In genomic region chr17:73869008-73869685, GRCm38 (mm10) we compare ENCODE assay signal across 15 mouse cellular contexts.
A peak's percentile ranks its signal among the peaks of the same experiment; 100 is the strongest.
DNase-seq lines count a peak whose midpoint lies in the region; ATAC-seq lines count a peak whose summit lies in the region.
"Had no signal": no experiment of that assay in that cellular context is flagged by ENCODE, and none has a peak within 500 bp of the region (broad histone marks: within the 10 kb centered on the region; RNA-seq: fewer than 3 reads in every experiment).

No protein-coding gene starts in this region.

- peak; percentile 59 to 63 for DNase-seq in spleen, postnatal 36 days (ENCODE audit: low spot score in 2 of 2)
- DNase-seq in spleen, postnatal 14 days (ENCODE audit: low spot score in 2 of 2): no peak
- DNase-seq in thymus, adult 18-20 months: peak; percentile 63 to 71
- no peak for DNase-seq in kidney, adult 11 months
- no peak for DNase-seq in frontal cortex, postnatal 14 days (ENCODE audit: low spot score in 2 of 2)
- DNase-seq in adrenal gland, postnatal 25 days: no peak
- DNase-seq: cerebellum, adult 9-11 months; embryo, embryonic 11 days; gastrocnemius, postnatal 25 days; heart, postnatal 36 days; kidney, adult 8-10 months; kidney, postnatal 4 days; right cerebral cortex, adult 18-20 months had no signal

- 0 out of 2 replicates have a peak, but pooled peaks have one; percentile 40 for ATAC-seq in common myeloid progenitor, adult 5-6 weeks (replicated peaks; ENCODE audit: low read depth, poor library complexity, severe bottlenecking)
- ATAC-seq: lung, postnatal 0 days had no signal

Comparison
In these comparisons a context has a peak if more than half of its experiments do, and no peak if none do; other contexts are left out.
1. DNase-seq: peak in spleen, postnatal 36 days (2 of 2) and thymus, adult 18-20 months (2 of 2); none in spleen, postnatal 14 days (0 of 2), kidney, adult 11 months (single experiment), frontal cortex, postnatal 14 days (0 of 2) and adrenal gland, postnatal 25 days (single experiment).